Mouse (Mus musculus) kidney, embryonic 16.5 days (tissue): ENCODE measurements around the gene Hscb. TPM values are rescaled to one million over a fixed set of nuclear protein-coding genes. Genes with fewer than 3 reads are reported as not detected.

Experiments
- ATAC-seq: fragments of 200-750 bp; cut with Nextera tagmentation; 2 replicates; pipeline ENCODE4 v1.8.0; 2017; ENCODE audit warnings: moderate TSS enrichment; ENCODE audit not compliant: low FRiP score, low TSS enrichment
- H3K27ac ChIP-seq: fragments of 300-500 bp; sonication (generic); 2 replicates; pipeline ENCODE4 v1.5.1; 2014; ENCODE audit warnings: low read length
- H3K27me3 ChIP-seq: fragments of 300-500 bp; sonication (generic); 2 replicates; pipeline ENCODE4 v1.6.1; 2014; ENCODE audit warnings: low read length, control low read depth, mixed read lengths; ENCODE audit not compliant: insufficient read depth
- H3K36me3 ChIP-seq: fragments of 300-500 bp; sonication (generic); 2 replicates; pipeline ENCODE4 v1.6.1; 2014; ENCODE audit warnings: low read length, control low read depth, mixed read lengths; ENCODE audit not compliant: insufficient read depth
- H3K4me1 ChIP-seq: fragments of 300-500 bp; sonication (generic); 2 replicates; pipeline ENCODE4 v1.6.1; 2014; ENCODE audit warnings: low read length, control low read depth, mixed read lengths; ENCODE audit not compliant: insufficient read depth
- H3K4me2 ChIP-seq: fragments of 300-500 bp; sonication (generic); replicated peaks from 2 replicates; pipeline ENCODE4 v1.6.1; 2014; ENCODE audit warnings: low read depth, low read length
- H3K4me3 ChIP-seq: fragments of 300-500 bp; sonication (generic); 2 replicates; pipeline ENCODE4 v1.5.1; 2014; ENCODE audit warnings: mild to moderate bottlenecking, low read length
- H3K9ac ChIP-seq: fragments of 300-500 bp; sonication (generic); replicated peaks from 2 replicates; pipeline ENCODE4 v1.6.1; 2014; ENCODE audit warnings: low read length
- H3K9me3 ChIP-seq: fragments of 300-500 bp; sonication (generic); 2 replicates; pipeline ENCODE4 v1.6.1; 2016; ENCODE audit warnings: low read length, control low read depth
- WGBS: fragments of 180-500 bp; shearing (Covaris S2); extraction: QIAGEN DNeasy Blood & Tissue Kit; methylation state at CpG from one replicate; pipeline ENCODE4 v1.1.7; 2014; 5-methylcytosine and 5-hydroxymethylcytosine counted together
- polyA plus RNA-seq: library from polyadenylated mRNA; unstranded; fragments of >200 nt; fragmentation: Nextera tagmentation; extraction: Ambion mirVana; gene quantifications from 2 replicates; pipeline ENCODE4 v1.2.1, GENCODE M21; 2015

The Hscb gene
- polyA plus RNA-seq, 1 experiment from 2014 or later, result 32.1 TPM

GRCm38 (mm10) chr5:110786081-110786835 lies 53.3 kb downstream of the Hscb start:
- no peak overlapping the region for H3K27ac ChIP-seq
- H3K4me2 ChIP-seq, result no peak overlapping the region
- no peaks in the 10 kb centered on the region for H3K27me3 ChIP-seq
- H3K4me3 ChIP-seq, result no peak overlapping the region
- no peak overlapping the region for H3K9ac ChIP-seq
- no peaks in the 10 kb centered on the region for H3K4me1 ChIP-seq
- no peak for ATAC-seq
- peaks cover 53% of the 10 kb centered on the region for H3K36me3 ChIP-seq
- no peaks in the 10 kb centered on the region for H3K9me3 ChIP-seq
- 85% methylated on average over 11 of the region's 11 CpGs for WGBS

- Histone ChIP-seq H3K9ac (no peak overlapping the region), H3K9me3 (no peaks in the 10 kb centered on the region), H3K36me3 (peaks cover 29% of the 10 kb centered on the region), H3K4me3 (no peak overlapping the region), H3K4me1 (peaks cover 9% of the 10 kb centered on the region), H3K4me2 (no peak overlapping the region), H3K27ac (no peak overlapping the region), H3K27me3 (no peaks in the 10 kb centered on the region)
- ATAC-seq, result no peak
- 63% methylated on average over 8 of the region's 8 CpGs for WGBS
Observed at GRCm38 (mm10) chr5:110783150-110783549, 56.4 kb downstream of the Hscb start.

GRCm38 (mm10) chr5:110781529-110782238 lies 57.9 kb downstream of the Hscb start:
- 79% methylated on average over 7 of the region's 7 CpGs for WGBS
- ATAC-seq, result no peak

GRCm38 (mm10) chr5:110780761-110781528 lies 58.6 kb downstream of the Hscb start:
- H3K4me3 ChIP-seq, result peak overlapping the region; percentile 79
- WGBS, result 51% methylated on average over 10 of the region's 10 CpGs
- peaks cover 9% of the 10 kb centered on the region for H3K4me1 ChIP-seq
- H3K27ac ChIP-seq, result peak overlapping the region; percentile 48; the same call in 1 of the 2 replicates
- H3K4me2 ChIP-seq, result peak overlapping the region; percentile 74
- peaks cover 19% of the 10 kb centered on the region for H3K36me3 ChIP-seq
- H3K9me3 ChIP-seq, result no peaks in the 10 kb centered on the region
- H3K9ac ChIP-seq, result peak overlapping the region; percentile 81
- no peaks in the 10 kb centered on the region for H3K27me3 ChIP-seq
- ATAC-seq, result peak; percentile 28; the same call in 1 of the 2 replicates

More at GRCm38 (mm10) chr5:110781529-110782238, 57.9 kb downstream of the Hscb start:
- H3K9ac ChIP-seq, result no peak overlapping the region
- no peak overlapping the region for H3K4me2 ChIP-seq
- H3K27me3 ChIP-seq, result no peaks in the 10 kb centered on the region
- H3K27ac ChIP-seq, result no peak overlapping the region
- H3K4me1 ChIP-seq, result peaks cover 9% of the 10 kb centered on the region
- peaks cover 19% of the 10 kb centered on the region for H3K36me3 ChIP-seq
- no peak overlapping the region for H3K4me3 ChIP-seq
- H3K9me3 ChIP-seq, result no peaks in the 10 kb centered on the region

GRCm38 (mm10) chr5:110779998-110780760 lies 59.4 kb downstream of the Hscb start, which contains the start of gene Pus1:
TSS of gene Pus1 (minus strand) at chr5:110780659.
- Histone ChIP-seq H3K27ac (peak within 1 kb of the TSS; percentile 59), H3K4me1 (peaks cover 9% of the 10 kb centered on the region), H3K4me3 (peak within 1 kb of the TSS; percentile 79), H3K9ac (peak within 1 kb of the TSS; percentile 81), H3K27me3 (no peaks in the 10 kb centered on the region), H3K4me2 (peak within 1 kb of the TSS; percentile 74), H3K9me3 (no peaks in the 10 kb centered on the region), H3K36me3 (peaks cover 20% of the 10 kb centered on the region)
- ATAC-seq, result peak; percentile 87
- WGBS, result 1% methylated on average over 52 of the region's 57 CpGs

GRCm38 (mm10) chr5:110779276-110779997 lies 60.1 kb downstream of the Hscb start:
- Histone ChIP-seq H3K4me2 (peak overlapping the region; percentile 74), H3K9ac (peak overlapping the region; percentile 81), H3K27me3 (no peaks in the 10 kb centered on the region), H3K27ac (no peak overlapping the region), H3K36me3 (peaks cover 28% of the 10 kb centered on the region), H3K9me3 (no peaks in the 10 kb centered on the region), H3K4me3 (peak overlapping the region; percentile 79), H3K4me1 (peaks cover 9% of the 10 kb centered on the region)
- WGBS, result 12% methylated on average over 15 of the region's 15 CpGs
- no peak for ATAC-seq

Other genes starting within 250 kb of the Hscb start
- gene Noc4l, start 186.4 kb downstream of the Hscb start, polyA plus RNA-seq, result 58.9 and 65.0 TPM in 2 replicates
- 19.8 and 28.2 TPM in 2 replicates for gene Ddx51, start 186.3 kb downstream of the Hscb start, polyA plus RNA-seq
- 49.2 and 55.6 TPM in 2 replicates for gene Ep400, start 69.1 kb downstream of the Hscb start, polyA plus RNA-seq
- 44.4 and 45.1 TPM in 2 replicates for gene Pus1, start 59.1 kb downstream of the Hscb start, polyA plus RNA-seq
- gene Ulk1, start 29.7 kb downstream of the Hscb start, polyA plus RNA-seq, result 18.6 and 19.5 TPM in 2 replicates
- 32.8 and 36.7 TPM in 2 replicates for gene Chek2, start 202 bp upstream of the Hscb start, polyA plus RNA-seq
- gene Ttc28, start 40.0 kb upstream of the Hscb start, polyA plus RNA-seq, result 12.1 and 14.7 TPM in 2 replicates